Mouse (Mus musculus): ENCODE measurements around the gene Tmem110.

GRCm38 (mm10) chr14:30792871-30793270 lies 32.5 kb upstream of the Tmem110 start:
- no peak for TF ChIP-seq CTCF (IDR thresholded peaks at IDR 0.05; ENCODE audit: low read depth, low read length)
- no peak for TF ChIP-seq POLR2A (IDR thresholded peaks at IDR 0.05; ENCODE audit: extremely low read depth, insufficient read depth, low read length)

Measured in liver, adult 2 months (tissue).